Mouse (Mus musculus) E14TG2a.4 (cell line): ENCODE results near the gene Cnot3.
"Not testable (repeated sequence)": the region's sequence is repeated elsewhere in the genome, so short reads cannot be mapped to it uniquely, and the experiment has no call there.

Experiments used
- H3K27me3 ChIP-seq: 2 replicates; pipeline ENCODE4 v1.6.1; 2014; ENCODE audit warnings: low read length, control low read depth; ENCODE audit not compliant: insufficient read depth
- H3K36me3 ChIP-seq: 2 replicates; pipeline ENCODE4 v1.6.1; 2014; ENCODE audit warnings: low read length, control low read depth; ENCODE audit not compliant: insufficient read depth
- H3K4me1 ChIP-seq: replicated peaks from 2 replicates; pipeline ENCODE4 v1.6.1; 2014; ENCODE audit warnings: low read depth, low read length, control low read depth
- H3K4me3 ChIP-seq: replicated peaks from 2 replicates; pipeline ENCODE4 v1.5.1; 2014; ENCODE audit warnings: mild to moderate bottlenecking, low read length
- H3K9me3 ChIP-seq: 2 replicates; pipeline ENCODE4 v1.6.1; 2014; ENCODE audit warnings: low read length, control low read depth
- CTCF ChIP-seq: conservative IDR thresholded peaks from 2 replicates; pipeline ENCODE4 v1.5.1; 2014; ENCODE audit warnings: low read length
- NANOG ChIP-seq: IDR thresholded peaks from 2 replicates; pipeline ENCODE4 v1.6.1; 2014; ENCODE audit warnings: borderline replicate concordance, low read length, mixed read lengths
- POU5F1 ChIP-seq: IDR thresholded peaks from 2 replicates; pipeline ENCODE4 v1.6.1; 2014; ENCODE audit warnings: low read length, borderline replicate concordance

Gene Cnot3

DNA sequence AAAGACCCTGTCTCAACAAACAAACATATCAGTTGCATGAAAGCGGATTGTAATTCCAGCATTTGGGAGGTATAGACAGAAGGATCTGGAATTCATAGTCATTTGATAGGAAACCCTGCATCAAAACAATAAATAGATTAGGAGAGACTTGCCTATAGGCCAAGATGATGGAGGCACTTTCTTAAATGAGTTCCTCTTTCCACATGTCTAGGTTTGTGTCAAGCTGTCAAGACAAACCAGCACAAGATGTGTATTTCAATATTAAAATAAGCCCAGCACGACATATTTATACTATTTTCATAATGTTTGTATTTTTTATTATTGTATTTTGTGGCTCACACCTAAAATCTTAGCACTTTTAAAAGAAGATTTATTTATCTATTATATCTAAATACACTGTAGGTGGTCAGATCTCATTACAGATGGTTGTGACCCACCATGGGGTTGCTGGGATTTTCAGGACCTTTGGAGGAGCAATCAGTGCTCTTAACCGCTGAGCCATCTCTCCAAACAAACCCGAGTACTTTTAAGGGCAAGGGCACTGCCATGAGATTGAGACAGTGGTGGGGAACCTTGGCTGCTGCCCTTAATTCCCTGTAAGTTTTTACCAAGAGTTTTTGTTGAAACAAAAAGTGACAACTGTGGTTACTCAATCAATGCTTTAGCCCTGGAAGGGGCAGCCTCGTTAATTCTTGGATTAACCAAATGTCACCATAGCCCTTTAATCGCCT, 58.2 kb downstream of the Cnot3 start:
- Histone ChIP-seq H3K9me3 (no peaks in the 10 kb centered on the region), H3K4me1 (peaks cover 15% of the 10 kb centered on the region), H3K4me3 (peak overlapping the region; percentile 96), H3K27me3 (no peaks in the 10 kb centered on the region), H3K36me3 (peaks cover 72% of the 10 kb centered on the region)
- TF ChIP-seq CTCF (no peak), POU5F1 (no peak), NANOG (no peak)

- TF ChIP-seq POU5F1 (no peak), CTCF (no peak), NANOG (no peak)
- Histone ChIP-seq H3K9me3 (no peaks in the 10 kb centered on the region), H3K4me3 (peak within 1 kb of the TSS; percentile 96), H3K36me3 (peaks cover 65% of the 10 kb centered on the region), H3K27me3 (no peaks in the 10 kb centered on the region), H3K4me1 (peaks cover 15% of the 10 kb centered on the region)
These were observed 58.9 kb downstream of the Cnot3 start, which contains the start of gene Rps9 for GRCm38 (mm10) chr7:3703879-3704441. Gene Rps9, plus strand, starts transcription at chr7:3703993.

GRCm38 (mm10) chr7:3704475-3704874, 59.4 kb downstream of the Cnot3 start:
- peaks cover 61% of the 10 kb centered on the region for H3K36me3 ChIP-seq
- peak overlapping the region; percentile 96 for H3K4me3 ChIP-seq
- peaks cover 15% of the 10 kb centered on the region for H3K4me1 ChIP-seq
- TF ChIP-seq POU5F1: no peak
- no peak for TF ChIP-seq NANOG
- TF ChIP-seq CTCF: no peak
- H3K9me3 ChIP-seq: no peaks in the 10 kb centered on the region
- no peaks in the 10 kb centered on the region for H3K27me3 ChIP-seq

- not testable (repeated sequence) for H3K9me3 ChIP-seq, H3K27me3 ChIP-seq
- Histone ChIP-seq H3K36me3 (peaks cover 51% of the 10 kb centered on the region), H3K4me3 (peak overlapping the region; percentile 96), H3K4me1 (peaks cover 15% of the 10 kb centered on the region)
These were observed 60.4 kb downstream of the Cnot3 start for GRCm38 (mm10) chr7:3705461-3705860.

DNA sequence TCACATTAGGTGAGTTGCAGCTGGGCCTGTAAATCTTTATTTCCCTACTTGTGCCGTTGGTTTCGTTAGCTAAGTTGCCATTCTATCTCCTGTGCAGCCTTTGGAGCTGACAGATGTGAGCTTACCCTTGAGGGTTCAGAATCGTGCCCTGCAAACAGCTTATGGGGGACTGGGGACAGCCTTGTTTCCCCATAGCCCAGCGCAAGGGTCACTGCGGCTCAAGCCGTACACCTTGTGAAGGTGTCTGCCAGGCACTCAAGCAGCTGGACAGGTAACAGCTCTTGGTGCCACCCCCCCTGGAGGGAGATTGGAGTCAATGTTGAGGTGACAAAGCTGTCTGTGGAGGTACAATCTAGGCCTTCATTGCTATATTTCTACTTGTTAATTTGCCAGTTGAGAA, 60.8 kb downstream of the Cnot3 start:
- peaks cover 46% of the 10 kb centered on the region for H3K36me3 ChIP-seq
- TF ChIP-seq POU5F1: no peak
- TF ChIP-seq CTCF: no peak
- no peak for TF ChIP-seq NANOG
- H3K4me3 ChIP-seq: peak overlapping the region; percentile 96

GRCm38 (mm10) chr7:3706343-3706934, 61.4 kb downstream of the Cnot3 start:
- no peaks in the 10 kb centered on the region for H3K9me3 ChIP-seq
- no peaks in the 10 kb centered on the region for H3K27me3 ChIP-seq
- peaks cover 41% of the 10 kb centered on the region for H3K36me3 ChIP-seq
- TF ChIP-seq POU5F1: no peak
- no peak for TF ChIP-seq CTCF
- no peak for TF ChIP-seq NANOG
- peak overlapping the region; percentile 96 for H3K4me3 ChIP-seq
- H3K4me1 ChIP-seq: peaks cover 15% of the 10 kb centered on the region

More for the DNA sequence above, 60.8 kb downstream of the Cnot3 start:
- Histone ChIP-seq H3K27me3 (no peaks in the 10 kb centered on the region), H3K9me3 (no peaks in the 10 kb centered on the region), H3K4me1 (peaks cover 15% of the 10 kb centered on the region)

DNA sequence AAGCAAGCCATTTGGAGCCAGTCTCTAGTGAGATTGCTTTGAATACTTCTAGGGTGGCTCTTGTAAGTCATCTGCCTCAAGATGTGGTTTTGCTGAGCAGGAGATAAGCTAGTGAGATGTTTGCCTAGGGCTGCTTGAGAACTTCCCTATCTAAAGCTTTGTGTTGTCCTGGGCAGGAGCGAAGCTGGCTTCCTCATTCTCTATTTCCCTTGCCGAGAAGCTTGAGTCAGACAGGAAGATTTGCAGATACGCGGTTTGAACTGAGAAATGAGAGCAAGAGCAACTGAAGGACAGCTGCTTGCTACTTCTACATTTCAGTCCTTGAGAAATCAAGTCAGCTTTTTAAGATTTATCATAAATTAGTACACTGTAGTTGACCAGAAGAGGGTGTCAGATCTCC, 62.0 kb downstream of the Cnot3 start:
- H3K9me3 ChIP-seq: no peaks in the 10 kb centered on the region
- H3K4me1 ChIP-seq: peaks cover 15% of the 10 kb centered on the region
- peaks cover 39% of the 10 kb centered on the region for H3K36me3 ChIP-seq
- peak overlapping the region; percentile 96 for H3K4me3 ChIP-seq
- TF ChIP-seq POU5F1 (no peak), CTCF (no peak), NANOG (no peak)
- H3K27me3 ChIP-seq: no peaks in the 10 kb centered on the region

- TF ChIP-seq NANOG: no peak
- no peak for TF ChIP-seq POU5F1
- TF ChIP-seq CTCF: no peak
- H3K27me3 ChIP-seq: no peaks in the 10 kb centered on the region
- H3K9me3 ChIP-seq: no peaks in the 10 kb centered on the region
- no peak overlapping the region for H3K4me3 ChIP-seq
- peaks cover 15% of the 10 kb centered on the region for H3K4me1 ChIP-seq
- H3K36me3 ChIP-seq: peaks cover 39% of the 10 kb centered on the region
These were observed 62.7 kb downstream of the Cnot3 start for GRCm38 (mm10) chr7:3707568-3708413.

GRCm38 (mm10) chr7:3708447-3708980, 63.4 kb downstream of the Cnot3 start:
- not testable (repeated sequence) for H3K4me3 ChIP-seq, H3K4me1 ChIP-seq, H3K27me3 ChIP-seq, H3K9me3 ChIP-seq
- H3K36me3 ChIP-seq: peaks cover 39% of the 10 kb centered on the region
